Mouse (Mus musculus) myocyte (in vitro differentiated cells): ENCODE data around the gene Znrf2. TPM values are rescaled to one million over a fixed set of nuclear protein-coding genes. Genes with fewer than 3 reads are reported as not detected.

Experiments used
- H3K27me3 ChIP-seq: one replicate; pipeline ENCODE4 v1.6.1; 2011; ENCODE audit not compliant: control insufficient read depth, insufficient read depth, insufficient read length
- H3K36me3 ChIP-seq: one replicate; pipeline ENCODE4 v1.6.1; 2011; ENCODE audit not compliant: control insufficient read depth, insufficient read depth
- H3K4me2 ChIP-seq: one replicate; pipeline ENCODE4 v1.6.1; 2011; ENCODE audit warnings: low read depth, control low read depth
- H3K4me3 ChIP-seq: one replicate; pipeline ENCODE4 v1.5.1; 2011; ENCODE audit warnings: mild to moderate bottlenecking, control low read depth, moderate library complexity
- H3K79me2 ChIP-seq: one replicate; pipeline ENCODE4 v1.6.1; 2011; ENCODE audit not compliant: control insufficient read depth, insufficient read depth
- H3ac ChIP-seq: one replicate; pipeline ENCODE4 v1.6.1; 2011; ENCODE audit not compliant: control insufficient read depth, insufficient read length
- CEBPB ChIP-seq: IDR thresholded peaks from 2 replicates; pipeline ENCODE4 v1.6.1; 2011; ENCODE audit warnings: mild to moderate bottlenecking, moderate library complexity; ENCODE audit not compliant: poor library complexity, insufficient read depth, severe bottlenecking
- E2F4 ChIP-seq: IDR thresholded peaks from one replicate; pipeline ENCODE4 v1.6.1; 2011; ENCODE audit warnings: mild to moderate bottlenecking, control low read depth, moderate library complexity; ENCODE audit not compliant: insufficient read depth
- MAX ChIP-seq: IDR thresholded peaks from one replicate; pipeline ENCODE4 v1.6.1; 2011; ENCODE audit warnings: low read depth, mild to moderate bottlenecking, control low read depth
- MYOD1 ChIP-seq, 3 experiments: IDR thresholded peaks; one replicate each; pipeline ENCODE4 v1.6.1; 2011; ENCODE audit warnings: control low read depth in 2 of 3, low read depth in 2 of 3, mild to moderate bottlenecking in 2 of 3, moderate library complexity in 1 of 3; ENCODE audit not compliant: insufficient read length in 2 of 3, control insufficient read depth in 1 of 3
- MYOG ChIP-seq, 3 experiments: IDR thresholded peaks; one replicate each; pipeline ENCODE4 v1.6.1; 2011; ENCODE audit warnings: control low read depth in 2 of 3, low read depth in 2 of 3, mild to moderate bottlenecking in 2 of 3; ENCODE audit not compliant: insufficient read length in 2 of 3, control insufficient read depth in 1 of 3, insufficient read depth in 1 of 3
- POLR2A ChIP-seq: IDR thresholded peaks from one replicate; pipeline ENCODE4 v1.6.1; 2011; ENCODE audit warnings: low read depth, mild to moderate bottlenecking, control low read depth, moderate library complexity; ENCODE audit not compliant: insufficient read length
- POLR2AphosphoS2 ChIP-seq: IDR thresholded peaks from one replicate; pipeline ENCODE4 v1.6.1; 2011; ENCODE audit warnings: low read depth, control low read depth; ENCODE audit not compliant: insufficient read length
- REST ChIP-seq: IDR thresholded peaks from one replicate; pipeline ENCODE4 v1.6.1; 2011; ENCODE audit warnings: mild to moderate bottlenecking, control low read depth, moderate library complexity; ENCODE audit not compliant: insufficient read depth, insufficient read length
- SRF ChIP-seq: IDR thresholded peaks from one replicate; pipeline ENCODE4 v1.6.1; 2011; ENCODE audit warnings: low read depth; ENCODE audit not compliant: control insufficient read depth, insufficient read length
- TCF12 ChIP-seq: IDR thresholded peaks from one replicate; pipeline ENCODE4 v1.6.1; 2011; ENCODE audit warnings: mild to moderate bottlenecking, control low read depth; ENCODE audit not compliant: poor library complexity, insufficient read depth, severe bottlenecking
- TCF3 ChIP-seq: IDR thresholded peaks from one replicate; pipeline ENCODE4 v1.6.1; 2011; ENCODE audit warnings: low read depth, control low read depth; ENCODE audit not compliant: insufficient read length
- USF1 ChIP-seq: IDR thresholded peaks from one replicate; pipeline ENCODE4 v1.6.1; 2011; ENCODE audit warnings: low read depth, mild to moderate bottlenecking, control low read depth, moderate library complexity
- polyA plus RNA-seq: library from polyadenylated mRNA; unstranded; fragments of >200 nt; fragmentation: generic; extraction: Trizol; gene quantifications from one replicate; pipeline ENCODE4 v1.2.1, GENCODE M21; 2012; ENCODE audit warnings: missing spikeins

Znrf2 gene
- polyA plus RNA-seq, 1 experiment, result 5.7 TPM

DNA sequence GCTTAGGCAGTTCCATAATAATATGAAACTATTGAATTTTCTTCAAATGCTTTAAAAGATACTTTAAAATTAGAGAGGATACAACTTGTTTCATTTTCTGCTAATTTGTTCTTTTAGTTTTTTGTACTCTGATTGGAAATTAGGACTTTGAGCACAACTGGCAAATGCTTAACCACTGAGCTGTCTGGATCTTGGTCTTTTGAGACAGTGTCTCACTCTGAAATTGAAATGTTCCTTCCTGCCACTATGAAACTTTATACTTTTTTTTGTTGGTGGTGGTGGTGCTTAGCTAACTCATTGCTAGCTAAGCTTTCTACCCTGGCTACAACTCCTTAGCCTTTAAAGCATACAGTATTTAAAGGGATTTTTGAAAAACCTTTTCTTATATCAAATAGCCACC, 24.7 kb downstream of the Znrf2 start:
- Histone ChIP-seq H3K36me3 (no peaks in the 10 kb centered on the region), H3ac (no peak overlapping the region), H3K27me3 (no peaks in the 10 kb centered on the region), H3K79me2 (peaks cover 9% of the 10 kb centered on the region), H3K4me3 (no peak overlapping the region), H3K4me2 (no peak overlapping the region)
- TF ChIP-seq POLR2A (no peak), CEBPB (no peak)

DNA sequence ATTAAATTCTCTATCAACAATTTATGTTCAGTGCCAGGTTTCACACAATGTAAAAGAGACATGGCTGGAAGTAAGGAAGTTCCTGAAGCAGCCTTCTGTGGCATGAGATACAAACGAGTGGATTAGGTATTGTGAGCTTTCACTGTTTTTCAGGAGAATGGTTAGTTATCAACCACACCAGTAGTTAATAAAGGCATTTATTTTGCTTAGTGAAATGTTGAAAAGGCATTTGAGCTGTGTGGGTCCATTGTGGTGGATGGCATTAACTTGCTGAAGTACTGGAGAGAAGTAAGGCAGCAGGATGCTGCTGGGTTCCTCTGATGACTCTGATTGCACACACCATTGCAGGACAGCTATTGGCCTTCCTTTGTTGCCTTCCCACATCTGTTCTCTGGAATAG, 25.3 kb downstream of the Znrf2 start:
- no peak for TF ChIP-seq REST
- no peak for TF ChIP-seq TCF3
- no peak for TF ChIP-seq CEBPB
- no peak for TF ChIP-seq TCF12
- TF ChIP-seq MYOG (IDR thresholded peaks at IDR 0.05; ENCODE audit: control insufficient read depth in 1 of 3, insufficient read depth in 1 of 3, insufficient read length in 2 of 3, low read depth in 2 of 3), result no peak
- no peak for TF ChIP-seq POLR2AphosphoS2
- no peak for TF ChIP-seq SRF
- TF ChIP-seq USF1, result no peak
- no peak for TF ChIP-seq E2F4
- no peak for TF ChIP-seq POLR2A
- no peak for TF ChIP-seq MAX
- TF ChIP-seq MYOD1 (IDR thresholded peaks at IDR 0.05; ENCODE audit: control insufficient read depth in 1 of 3, insufficient read length in 2 of 3, low read depth in 2 of 3), result no peak
- no peak overlapping the region for H3K4me3 ChIP-seq
- H3K79me2 ChIP-seq, result peaks cover 9% of the 10 kb centered on the region
- H3K4me2 ChIP-seq, result no peak overlapping the region
- no peaks in the 10 kb centered on the region for H3K36me3 ChIP-seq
- no peak overlapping the region for H3ac ChIP-seq
- no peaks in the 10 kb centered on the region for H3K27me3 ChIP-seq

DNA sequence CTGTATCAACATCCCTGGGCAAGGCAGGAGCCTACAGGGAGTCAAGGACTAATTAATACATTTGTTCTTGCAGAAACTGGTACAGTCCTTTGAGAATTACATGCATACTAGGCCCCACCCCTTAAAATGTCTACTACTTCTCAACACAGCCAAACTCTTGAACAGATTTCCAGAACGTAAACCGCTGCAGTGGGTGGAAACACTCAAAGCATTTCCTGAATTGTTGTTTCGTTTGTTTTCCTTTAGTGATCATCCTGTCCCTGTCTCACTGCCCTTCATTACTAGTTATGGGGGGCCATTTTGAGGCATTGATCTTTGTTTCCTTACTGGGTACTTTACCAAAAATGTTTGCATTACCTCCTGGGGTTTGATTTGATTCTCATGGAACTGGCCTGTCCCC, 31.8 kb downstream of the Znrf2 start:
- no peak overlapping the region for H3K4me2 ChIP-seq
- TF ChIP-seq MAX (no peak), POLR2A (no peak)
- no peaks in the 10 kb centered on the region for H3K27me3 ChIP-seq
- H3K79me2 ChIP-seq, result peaks cover 24% of the 10 kb centered on the region
- H3K36me3 ChIP-seq, result no peaks in the 10 kb centered on the region
- H3ac ChIP-seq, result no peak overlapping the region
- no peak overlapping the region for H3K4me3 ChIP-seq

DNA sequence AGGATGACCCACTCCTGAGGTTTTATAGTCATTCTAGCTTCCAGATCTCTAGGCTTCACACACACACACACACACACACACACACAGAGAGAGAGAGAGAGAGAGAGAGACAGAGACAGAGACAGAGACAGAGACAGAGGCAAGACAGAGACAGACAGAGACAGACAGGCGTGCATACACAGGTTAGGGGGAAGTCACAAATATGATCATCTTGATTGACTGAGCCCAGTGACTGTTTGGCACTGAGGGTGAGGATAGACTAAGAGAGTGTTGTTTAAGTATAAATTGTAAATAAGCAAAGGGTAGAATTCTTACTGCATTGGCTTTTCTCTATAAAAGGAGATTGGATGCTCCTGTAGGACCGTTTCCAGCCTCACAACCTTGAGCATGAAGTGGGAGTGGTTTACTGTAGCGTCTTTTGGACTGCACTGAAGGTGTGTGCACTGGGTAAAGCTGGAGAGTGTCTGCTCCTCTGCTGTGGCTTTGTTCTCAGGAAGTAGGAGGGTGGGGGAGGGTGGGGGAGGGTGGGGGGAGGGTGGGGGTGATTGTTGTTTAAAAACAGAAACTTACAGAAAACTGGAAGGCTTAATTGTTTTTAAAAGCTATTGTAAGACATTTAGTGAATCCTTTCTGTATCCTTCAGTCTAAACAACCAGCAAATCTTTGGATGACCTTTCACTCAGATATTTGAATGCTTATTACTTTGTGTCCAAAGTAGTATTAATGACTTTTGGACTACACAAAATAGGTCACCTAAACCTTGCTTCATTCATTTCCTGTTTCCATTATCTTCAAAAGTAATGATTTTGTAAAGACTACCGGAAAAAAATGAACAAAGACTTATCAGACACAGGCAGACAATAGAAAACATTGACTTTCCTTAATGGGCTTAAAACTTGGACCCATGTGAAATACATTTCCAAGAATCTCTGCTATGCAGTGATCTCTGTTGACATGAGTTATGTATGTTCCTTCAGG, 32.8 kb downstream of the Znrf2 start:
- Histone ChIP-seq H3K36me3 (no peaks in the 10 kb centered on the region), H3K27me3 (no peaks in the 10 kb centered on the region), H3K4me3 (no peak overlapping the region), H3ac (no peak overlapping the region), H3K79me2 (peaks cover 16% of the 10 kb centered on the region), H3K4me2 (no peak overlapping the region)
- TF ChIP-seq POLR2A (no peak), CEBPB (no peak), REST (no peak), USF1 (no peak), TCF3 (no peak), SRF (no peak), MAX (no peak), MYOG (IDR thresholded peaks at IDR 0.05; ENCODE audit: control insufficient read depth in 1 of 3, insufficient read depth in 1 of 3, insufficient read length in 2 of 3, low read depth in 2 of 3) (no peak), POLR2AphosphoS2 (no peak), MYOD1 (IDR thresholded peaks at IDR 0.05; ENCODE audit: control insufficient read depth in 1 of 3, insufficient read length in 2 of 3, low read depth in 2 of 3) (no peak), TCF12 (no peak), E2F4 (no peak)

DNA sequence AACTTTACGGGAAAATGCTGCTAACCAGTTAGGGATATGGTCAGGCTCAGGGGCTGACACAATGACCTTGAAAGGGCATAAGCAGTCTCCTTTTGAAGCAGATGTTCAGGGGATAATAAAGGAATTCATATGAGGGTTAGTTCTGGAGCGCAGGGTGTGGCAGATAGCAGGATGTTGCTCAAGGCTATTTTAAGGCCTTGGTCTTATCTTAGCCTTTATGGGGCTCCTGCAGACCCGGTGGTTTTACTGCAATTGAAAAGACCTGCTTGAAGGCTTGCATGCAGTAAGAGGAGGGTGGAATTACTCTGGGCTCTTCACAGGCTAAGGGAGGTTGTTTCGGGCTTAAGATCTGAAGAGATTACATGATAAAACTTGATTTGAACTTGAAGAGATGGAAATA, 35.1 kb downstream of the Znrf2 start:
- no peak overlapping the region for H3K4me2 ChIP-seq
- H3ac ChIP-seq, result no peak overlapping the region
- H3K36me3 ChIP-seq, result no peaks in the 10 kb centered on the region
- H3K4me3 ChIP-seq, result no peak overlapping the region
- H3K27me3 ChIP-seq, result no peaks in the 10 kb centered on the region
- peaks cover 16% of the 10 kb centered on the region for H3K79me2 ChIP-seq
- no peak for TF ChIP-seq USF1
- TF ChIP-seq MYOG (IDR thresholded peaks at IDR 0.05; ENCODE audit: control insufficient read depth in 1 of 3, insufficient read depth in 1 of 3, insufficient read length in 2 of 3, low read depth in 2 of 3), result no peak
- TF ChIP-seq TCF3, result no peak
- TF ChIP-seq MYOD1 (IDR thresholded peaks at IDR 0.05; ENCODE audit: control insufficient read depth in 1 of 3, insufficient read length in 2 of 3, low read depth in 2 of 3), result no peak
- no peak for TF ChIP-seq SRF
